Mouse (Mus musculus): Measurements from ENCODE around the gene Slc25a33.
A peak's percentile ranks its signal among the peaks of the same experiment; 100 is the strongest.
"Not testable (repeated sequence)": the region's sequence is repeated elsewhere in the genome, so short reads cannot be mapped to it uniquely, and the experiment has no call there.

The Slc25a33 gene

GRCm38 (mm10) chr4:149774094-149774470, at the start of gene Slc25a33:
Slc25a33 (minus strand) TSS chr4:149774277.
- DNase-seq (ENCODE audit: low read depth, low spot score), result peak; percentile 76

GRCm38 (mm10) chr4:149822586-149823196, 48.6 kb upstream of the Slc25a33 start:
- DNase-seq (ENCODE audit: low read depth, low spot score), result no peak

DNA sequence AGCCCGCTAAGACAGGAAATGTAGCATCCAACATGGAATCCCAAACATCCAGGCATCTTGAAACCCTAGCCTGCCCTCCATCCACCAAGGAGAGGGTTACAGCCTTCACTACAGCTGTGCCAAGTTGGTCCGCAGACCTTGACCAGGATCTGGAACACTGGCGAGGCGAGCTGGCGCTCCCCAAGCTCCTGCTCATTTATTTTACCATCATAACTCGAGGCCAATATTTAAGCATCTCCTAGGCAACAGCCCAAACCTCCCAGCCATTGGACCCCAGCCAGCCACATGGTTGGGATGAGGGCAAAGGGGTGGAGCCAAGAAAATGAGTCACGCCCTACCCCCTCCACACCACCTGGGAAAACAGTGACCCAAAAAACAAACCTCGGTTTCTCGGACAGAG, 48.0 kb upstream of the Slc25a33 start:
- no peak for DNase-seq (ENCODE audit: low read depth, low spot score)

DNA sequence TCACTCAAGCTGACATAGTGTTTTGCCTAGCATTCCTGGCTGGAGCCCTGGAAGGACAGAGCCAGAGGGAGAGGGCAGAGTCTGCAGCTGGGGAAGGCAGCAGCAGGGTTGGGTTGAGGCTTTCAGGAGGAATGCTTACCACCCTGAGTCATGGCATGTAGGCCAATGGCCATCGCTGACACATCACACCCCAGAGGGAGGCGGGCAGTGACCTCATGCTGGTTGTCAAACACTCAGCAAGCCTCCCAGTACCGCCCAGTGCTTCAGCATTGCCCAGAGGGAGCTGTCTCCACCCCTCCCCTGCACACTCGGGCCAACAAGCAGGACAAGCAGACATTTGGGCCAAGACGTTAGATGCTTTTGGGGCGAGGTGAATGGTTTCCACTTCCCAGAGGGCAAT, 46.5 kb upstream of the Slc25a33 start:
- DNase-seq (ENCODE audit: low read depth, low spot score), result no peak

- DNase-seq (ENCODE audit: low read depth, low spot score), result no peak
Observed at GRCm38 (mm10) chr4:149819195-149819594, 45.1 kb upstream of the Slc25a33 start.

- DNase-seq (ENCODE audit: low read depth, low spot score), result no peak
Observed at GRCm38 (mm10) chr4:149816598-149816997, 42.5 kb upstream of the Slc25a33 start.

- DNase-seq (ENCODE audit: low read depth, low spot score), result no peak
Observed at GRCm38 (mm10) chr4:149815586-149815985, 41.5 kb upstream of the Slc25a33 start.

DNA sequence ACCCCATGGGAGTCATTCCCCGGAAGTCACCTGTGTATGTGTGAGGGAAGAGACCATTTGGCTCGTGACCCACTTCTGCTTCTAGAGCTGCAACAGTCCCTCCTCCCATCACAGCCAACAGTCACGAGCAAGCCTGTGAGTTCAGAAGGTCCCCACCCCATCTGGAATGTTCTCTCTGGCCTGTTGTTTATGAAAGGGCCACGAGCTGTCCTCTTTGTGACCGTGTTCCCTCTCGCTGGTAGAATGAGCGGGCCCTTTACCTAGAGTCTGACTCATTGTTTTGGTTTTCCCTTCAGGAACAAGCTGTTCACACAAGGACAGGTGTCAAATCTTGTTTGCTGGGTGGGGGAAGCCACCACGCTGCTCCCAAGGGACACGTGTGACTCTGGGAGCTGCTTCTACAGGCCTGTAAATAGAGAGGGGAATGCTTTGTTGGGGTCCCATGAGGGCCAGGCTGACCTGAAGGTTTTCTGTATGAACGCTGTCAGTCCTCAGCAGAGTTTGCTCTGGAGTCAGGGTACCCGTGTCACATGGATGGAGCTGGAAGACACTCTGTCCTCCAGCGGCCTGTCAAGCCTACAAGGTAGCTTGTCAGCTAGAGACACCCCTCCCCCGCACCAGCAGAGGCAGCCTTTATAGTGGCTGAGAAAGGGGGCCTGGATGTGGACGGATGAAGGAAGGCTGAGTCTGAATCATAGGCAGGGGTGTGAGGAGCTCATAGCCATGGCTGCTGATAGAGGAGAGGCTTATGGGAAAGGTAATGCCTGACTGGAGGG, 39.5 kb upstream of the Slc25a33 start:
- no peak for DNase-seq (ENCODE audit: low read depth, low spot score)

DNA sequence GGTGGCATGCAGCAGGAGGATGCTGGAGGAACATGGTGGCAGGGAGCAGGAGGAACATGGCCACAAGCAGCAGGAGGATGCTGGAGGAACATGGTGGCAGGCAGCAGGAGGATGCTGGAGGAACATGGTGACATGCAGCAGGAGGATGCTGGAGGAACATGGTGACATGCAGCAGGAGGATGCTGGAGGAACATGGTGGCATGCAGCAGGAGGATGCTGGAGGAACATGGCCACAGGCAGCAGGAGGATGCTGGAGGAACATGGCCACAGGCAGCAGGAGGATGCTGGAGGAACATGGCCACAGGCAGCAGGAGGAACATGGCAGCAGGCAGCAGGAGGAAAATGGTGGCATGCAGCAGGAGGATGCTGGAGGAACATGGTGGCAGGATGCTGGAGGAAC, 36.3 kb upstream of the Slc25a33 start:
- not testable (repeated sequence) for DNase-seq (ENCODE audit: low read depth, low spot score)

- DNase-seq (ENCODE audit: low read depth, low spot score), result no peak
Observed at GRCm38 (mm10) chr4:149808584-149809227, 34.6 kb upstream of the Slc25a33 start.

DNA sequence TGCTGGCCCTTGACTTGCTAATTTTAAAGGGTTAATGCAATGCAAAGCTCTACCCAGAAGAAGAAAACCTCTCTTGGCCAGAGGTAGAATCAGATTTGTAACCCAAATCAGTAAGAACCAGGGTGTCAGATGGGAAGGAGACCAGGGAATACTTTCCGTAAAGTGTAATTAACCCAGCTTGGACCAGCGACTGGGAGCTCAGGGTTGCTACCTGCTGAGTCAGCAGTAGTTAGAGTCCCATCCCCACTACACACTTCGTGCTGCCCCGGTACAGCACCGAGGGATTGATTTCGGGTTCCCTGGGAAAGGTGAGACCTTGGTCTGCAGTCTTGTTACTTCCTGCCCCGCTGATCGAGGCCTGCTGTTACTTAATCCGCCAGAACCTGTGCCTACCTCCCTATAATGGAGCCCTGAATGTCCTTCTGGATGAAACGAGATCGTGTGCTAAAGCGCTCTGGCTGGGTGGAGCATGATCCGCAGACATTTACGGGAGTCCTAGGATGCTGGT, 34.0 kb upstream of the Slc25a33 start:
- DNase-seq (ENCODE audit: low read depth, low spot score), result no peak

- DNase-seq (ENCODE audit: low read depth, low spot score), result peak; percentile 70
Observed at GRCm38 (mm10) chr4:149806699-149807381, 32.8 kb upstream of the Slc25a33 start.

DNA sequence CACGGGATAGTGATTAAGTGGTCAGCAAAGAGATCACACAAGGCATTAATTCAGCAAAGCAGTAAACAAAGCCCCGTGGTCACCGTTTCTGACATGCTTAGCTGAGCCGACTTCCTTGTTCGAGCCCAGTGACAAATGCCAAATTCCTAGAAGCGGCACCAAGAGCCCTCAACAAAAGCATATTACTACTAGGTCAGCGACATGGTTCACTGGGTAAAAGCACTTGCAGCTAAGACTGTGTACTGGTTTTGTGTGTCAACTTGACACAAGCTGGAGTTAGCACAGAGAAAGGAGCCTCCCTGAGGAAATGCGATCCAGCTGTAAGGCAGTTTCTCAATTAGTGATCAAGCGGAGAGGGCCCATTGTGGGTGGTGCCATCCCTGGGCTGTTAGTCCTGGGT, 28.2 kb upstream of the Slc25a33 start:
- no peak for DNase-seq (ENCODE audit: low read depth, low spot score)

DNA sequence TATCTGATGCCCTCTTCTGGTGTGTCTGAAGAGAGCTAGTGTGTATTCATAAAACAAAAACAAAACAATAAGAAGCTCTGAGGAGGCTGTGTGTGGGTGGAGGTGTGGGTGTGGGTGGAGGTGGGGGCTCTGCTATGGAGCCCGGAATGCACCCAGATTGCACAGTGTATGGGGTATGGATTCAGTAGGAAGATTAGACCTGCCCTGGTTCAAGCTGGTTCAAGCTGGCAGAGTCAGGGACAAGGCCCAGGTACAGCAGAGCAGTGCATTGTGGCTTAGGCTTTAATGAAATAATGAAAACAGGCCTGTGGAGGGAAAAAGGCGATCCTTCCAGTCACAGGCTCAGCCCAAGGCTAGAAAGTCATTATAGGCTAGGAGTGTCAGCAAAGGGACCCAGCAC, 26.5 kb upstream of the Slc25a33 start:
- DNase-seq (ENCODE audit: low read depth, low spot score), result no peak

GRCm38 (mm10) chr4:149800172-149800464, 26.0 kb upstream of the Slc25a33 start:
- DNase-seq (ENCODE audit: low read depth, low spot score), result no peak

- DNase-seq (ENCODE audit: low read depth, low spot score), result no peak
Observed at GRCm38 (mm10) chr4:149799346-149800171, 25.5 kb upstream of the Slc25a33 start.

GRCm38 (mm10) chr4:149798684-149799309, 24.7 kb upstream of the Slc25a33 start:
- DNase-seq (ENCODE audit: low read depth, low spot score), result no peak

DNA sequence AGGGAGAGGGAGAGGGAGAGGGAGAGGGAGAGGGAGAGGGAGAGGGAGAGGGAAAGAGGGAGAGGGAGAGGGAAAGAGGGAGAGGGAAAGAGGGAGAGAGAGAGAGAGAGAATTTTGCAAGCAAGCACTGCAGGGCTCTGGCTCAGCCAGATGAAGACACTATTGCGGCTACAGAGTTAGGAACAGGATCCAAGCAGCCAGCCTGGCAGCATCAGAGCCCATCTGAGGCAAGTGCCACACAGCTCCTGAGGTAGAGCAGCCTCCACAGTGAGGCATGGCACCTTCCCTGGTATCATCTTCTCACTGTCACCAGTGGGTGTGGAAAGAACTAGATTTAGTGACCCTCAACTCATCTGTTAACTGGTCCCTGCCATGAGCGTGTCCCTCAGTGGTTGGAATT, 24.0 kb upstream of the Slc25a33 start:
- no peak for DNase-seq (ENCODE audit: low read depth, low spot score)

- no peak for DNase-seq (ENCODE audit: low read depth, low spot score)
Observed at GRCm38 (mm10) chr4:149797220-149797610, 23.1 kb upstream of the Slc25a33 start.

GRCm38 (mm10) chr4:149796567-149797219, 22.6 kb upstream of the Slc25a33 start:
- DNase-seq (ENCODE audit: low read depth, low spot score), result peak; percentile 50
